Mouse (Mus musculus) thymus, adult 2 months (tissue): ENCODE measurements around the gene Triobp. TPM values are rescaled to one million over a fixed set of nuclear protein-coding genes. Genes with fewer than 3 reads are reported as not detected.
A peak's percentile ranks its signal among the peaks of the same experiment; 100 is the strongest.

Experiments used
- DNase-seq: peaks from one replicate; pipeline ENCODE4 v3.0.0; 2021
- H3K27ac ChIP-seq: fragments of 200-500 bp; 2 replicates; pipeline ENCODE4 v1.5.1; 2012; ENCODE audit warnings: low read length, control low read depth; ENCODE audit not compliant: control insufficient read depth, insufficient read depth
- H3K27me3 ChIP-seq: fragments of 200-500 bp; 2 replicates; pipeline ENCODE4 v1.6.1; 2012; ENCODE audit warnings: mild to moderate bottlenecking, low read length, moderate library complexity, mixed read lengths; ENCODE audit not compliant: control insufficient read depth, insufficient read depth
- H3K36me3 ChIP-seq: fragments of 200-500 bp; 2 replicates; pipeline ENCODE4 v1.6.1; 2012; ENCODE audit warnings: mild to moderate bottlenecking, low read length, moderate library complexity; ENCODE audit not compliant: control insufficient read depth, insufficient read depth
- H3K4me1 ChIP-seq: fragments of 200-500 bp; replicated peaks from 2 replicates; pipeline ENCODE4 v1.6.1; 2012; ENCODE audit warnings: low read length; ENCODE audit not compliant: control insufficient read depth, insufficient read depth
- H3K4me3 ChIP-seq: fragments of 200-500 bp; 2 replicates; pipeline ENCODE4 v1.5.1; 2012; ENCODE audit warnings: mild to moderate bottlenecking, low read length, control low read depth, moderate library complexity; ENCODE audit not compliant: control insufficient read depth, insufficient read depth
- CTCF ChIP-seq: fragments of 200-500 bp; IDR thresholded peaks from 2 replicates; pipeline ENCODE4 v1.5.1; 2012; ENCODE audit warnings: mild to moderate bottlenecking, control low read depth, low read length, moderate library complexity, borderline replicate concordance; ENCODE audit not compliant: control insufficient read depth, poor library complexity, insufficient read depth; ENCODE audit errors: extremely low read depth
- POLR2A ChIP-seq: fragments of 200-500 bp; IDR thresholded peaks from 2 replicates; pipeline ENCODE4 v1.6.1; 2012; ENCODE audit warnings: mild to moderate bottlenecking, low read length, control low read depth, moderate library complexity; ENCODE audit not compliant: control insufficient read depth, poor library complexity, insufficient read depth; ENCODE audit errors: extremely low read depth
- WGBS: fragments of 180-500 bp; shearing (Covaris S2); methylation state at CpG from one replicate; pipeline ENCODE4 v1.1.7; 2018; 5-methylcytosine and 5-hydroxymethylcytosine counted together
- polyA plus RNA-seq: library from polyadenylated mRNA; depleted of rRNA; stranded (reverse); fragments of >200 nt; gene quantifications from 2 replicates; pipeline ENCODE4 v1.2.3, GENCODE M21; 2012

Gene Triobp
- polyA plus RNA-seq, 1 experiment: 52.2 TPM

- peak; percentile 38 for DNase-seq
- H3K27me3 ChIP-seq: no peaks in the 10 kb centered on the region
- H3K4me3 ChIP-seq: no peak overlapping the region
- H3K36me3 ChIP-seq: peaks cover 35% of the 10 kb centered on the region
- no peak overlapping the region for H3K27ac ChIP-seq
- 37% methylated on average over 3 of the region's 3 CpGs for WGBS
- no peak for TF ChIP-seq CTCF
- no peak for TF ChIP-seq POLR2A
- peaks cover 25% of the 10 kb centered on the region for H3K4me1 ChIP-seq
Observed at GRCm38 (mm10) chr15:78996663-78997062, 49.1 kb downstream of the Triobp start.

- peaks cover 19% of the 10 kb centered on the region for H3K36me3 ChIP-seq
Observed at GRCm38 (mm10) chr15:78998348-78998747, 50.8 kb downstream of the Triobp start.

GRCm38 (mm10) chr15:78999586-78999985 is 52.1 kb downstream of the Triobp start:
- no peak for DNase-seq
- no peak overlapping the region for H3K27ac ChIP-seq
- no peaks in the 10 kb centered on the region for H3K27me3 ChIP-seq
- no peak overlapping the region for H3K4me3 ChIP-seq
- 71% methylated on average over 11 of the region's 11 CpGs for WGBS
- H3K36me3 ChIP-seq: peaks cover 7% of the 10 kb centered on the region; the same call in 1 of the 2 replicates
- peaks cover 25% of the 10 kb centered on the region for H3K4me1 ChIP-seq
- TF ChIP-seq CTCF (no peak), POLR2A (no peak)

More at GRCm38 (mm10) chr15:78998348-78998747, 50.8 kb downstream of the Triobp start:
- no peaks in the 10 kb centered on the region for H3K27me3 ChIP-seq
- TF ChIP-seq CTCF: no peak
- no peak for TF ChIP-seq POLR2A
- no peak for DNase-seq
- peaks cover 25% of the 10 kb centered on the region for H3K4me1 ChIP-seq
- WGBS: 98% methylated on average over 8 of the region's 8 CpGs
- H3K4me3 ChIP-seq: no peak overlapping the region
- H3K27ac ChIP-seq: no peak overlapping the region

GRCm38 (mm10) chr15:79000357-79000791 is 52.9 kb downstream of the Triobp start:
- WGBS: 44% methylated on average over 7 of the region's 7 CpGs
- Histone ChIP-seq H3K36me3 (peaks cover 3% of the 10 kb centered on the region; the same call in 1 of the 2 replicates), H3K4me1 (peaks cover 25% of the 10 kb centered on the region), H3K27me3 (no peaks in the 10 kb centered on the region), H3K4me3 (no peak overlapping the region), H3K27ac (no peak overlapping the region)
- TF ChIP-seq POLR2A (no peak), CTCF (no peak)
- peak; percentile 25 for DNase-seq

- DNase-seq: no peak
- Histone ChIP-seq H3K4me3 (no peak overlapping the region), H3K36me3 (peaks cover 3% of the 10 kb centered on the region; the same call in 1 of the 2 replicates), H3K27me3 (no peaks in the 10 kb centered on the region), H3K27ac (no peak overlapping the region), H3K4me1 (peaks cover 17% of the 10 kb centered on the region)
- TF ChIP-seq POLR2A (no peak), CTCF (no peak)
- WGBS: 97% methylated on average over 5 of the region's 5 CpGs
Observed at GRCm38 (mm10) chr15:79001559-79001958, 54.0 kb downstream of the Triobp start.

GRCm38 (mm10) chr15:79002036-79002435 is 54.5 kb downstream of the Triobp start:
- no peaks in the 10 kb centered on the region for H3K27me3 ChIP-seq
- peaks cover 3% of the 10 kb centered on the region; the same call in 1 of the 2 replicates for H3K36me3 ChIP-seq
- no peak overlapping the region for H3K27ac ChIP-seq
- no peak overlapping the region for H3K4me3 ChIP-seq
- no peak for TF ChIP-seq CTCF
- no peak for TF ChIP-seq POLR2A
- H3K4me1 ChIP-seq: peaks cover 14% of the 10 kb centered on the region
- WGBS: 96% methylated on average over 19 of the region's 19 CpGs
- no peak for DNase-seq

GRCm38 (mm10) chr15:79003079-79003478 is 55.6 kb downstream of the Triobp start:
- no peak for TF ChIP-seq CTCF
- no peak for TF ChIP-seq POLR2A
- Histone ChIP-seq H3K36me3 (peaks cover 3% of the 10 kb centered on the region; the same call in 1 of the 2 replicates), H3K4me3 (no peak overlapping the region), H3K27me3 (no peaks in the 10 kb centered on the region), H3K27ac (no peak overlapping the region), H3K4me1 (peaks cover 14% of the 10 kb centered on the region)
- DNase-seq: no peak
- WGBS: 97% methylated on average over 3 of the region's 3 CpGs
